Mouse (Mus musculus) lung, postnatal 0 days (tissue): ENCODE results near the gene Cyb5r2.

Source experiments
- CTCF ChIP-seq: IDR thresholded peaks from 2 replicates; pipeline ENCODE4 v1.5.1; 2016; ENCODE audit warnings: antibody characterized with exemption, mild to moderate bottlenecking
- EP300 ChIP-seq: IDR thresholded peaks from 2 replicates; pipeline ENCODE4 v1.6.1; 2016; ENCODE audit warnings: antibody characterized with exemption, mild to moderate bottlenecking, control low read depth

DNA sequence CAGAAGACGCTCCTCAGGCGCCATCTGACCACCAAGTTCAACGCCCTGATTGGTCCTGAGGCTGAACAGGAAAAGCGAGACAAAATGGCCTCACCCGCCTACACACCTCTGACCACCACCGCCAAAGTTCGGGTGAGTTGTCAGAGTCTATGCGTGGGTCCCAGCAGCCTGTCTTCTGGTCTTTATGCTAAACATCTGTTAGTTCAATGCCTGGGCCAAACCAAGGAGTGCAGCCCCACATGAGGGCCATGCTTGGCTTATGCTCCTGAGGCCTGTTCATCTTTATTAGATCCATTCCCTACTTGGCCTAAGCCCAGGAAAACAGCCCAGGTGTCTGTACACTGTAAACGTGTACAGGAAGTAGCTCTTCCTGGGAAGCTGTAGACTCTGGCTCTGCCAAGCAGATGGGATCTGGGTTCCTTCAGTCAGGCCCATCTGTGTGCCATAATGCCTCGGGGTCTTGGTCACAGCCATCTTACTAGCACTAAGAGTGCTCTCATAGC lies 14.8 kb downstream of the Cyb5r2 start:
- TF ChIP-seq CTCF (no peak), EP300 (no peak)
